Mouse (Mus musculus) hindbrain, embryonic 12.5 days (tissue): Measurements from ENCODE around the gene Gm20388. TPM values are rescaled to one million over a fixed set of nuclear protein-coding genes. Genes with fewer than 3 reads are reported as not detected.

Experiments used
- ATAC-seq: fragments of 200-750 bp; cut with Nextera tagmentation; 2 replicates; pipeline ENCODE4 v1.8.0; 2017; ENCODE audit warnings: moderate TSS enrichment; ENCODE audit not compliant: low FRiP score
- H3K27ac ChIP-seq: fragments of 300-500 bp; sonication (generic); 2 replicates; pipeline ENCODE4 v1.5.1; 2016; ENCODE audit warnings: mild to moderate bottlenecking
- H3K27me3 ChIP-seq: fragments of 300-500 bp; sonication (generic); 2 replicates; pipeline ENCODE4 v1.6.1; 2016; ENCODE audit warnings: mild to moderate bottlenecking
- H3K36me3 ChIP-seq: fragments of 300-500 bp; sonication (generic); 2 replicates; pipeline ENCODE4 v1.6.1; 2016; ENCODE audit warnings: mild to moderate bottlenecking
- H3K4me1 ChIP-seq: fragments of 300-500 bp; sonication (generic); 2 replicates; pipeline ENCODE4 v1.6.1; 2016
- H3K4me2 ChIP-seq: fragments of 300-500 bp; sonication (generic); replicated peaks from 2 replicates; pipeline ENCODE4 v1.6.1; 2016; ENCODE audit warnings: mild to moderate bottlenecking
- H3K4me3 ChIP-seq: fragments of 300-500 bp; sonication (generic); 2 replicates; pipeline ENCODE4 v1.5.1; 2016; ENCODE audit warnings: mild to moderate bottlenecking
- H3K9ac ChIP-seq: fragments of 300-500 bp; sonication (generic); 2 replicates; pipeline ENCODE4 v1.6.1; 2016; ENCODE audit warnings: mild to moderate bottlenecking, moderate library complexity
- H3K9me3 ChIP-seq: fragments of 300-500 bp; sonication (generic); replicated peaks from 2 replicates; pipeline ENCODE4 v1.6.1; 2016; ENCODE audit warnings: mild to moderate bottlenecking
- WGBS: fragments of 180-500 bp; shearing (Covaris S2); methylation state at CpG from one replicate; pipeline ENCODE4 v1.1.7; 2016; 5-methylcytosine and 5-hydroxymethylcytosine counted together
- polyA plus RNA-seq: library from polyadenylated mRNA; unstranded; fragments of >200 nt; fragmentation: Nextera tagmentation; extraction: Ambion mirVana; gene quantifications from 2 replicates; pipeline ENCODE4 v1.2.1, GENCODE M21; 2016

Gene Gm20388
- polyA plus RNA-seq, 1 experiment from 2014 or later: not detected

DNA sequence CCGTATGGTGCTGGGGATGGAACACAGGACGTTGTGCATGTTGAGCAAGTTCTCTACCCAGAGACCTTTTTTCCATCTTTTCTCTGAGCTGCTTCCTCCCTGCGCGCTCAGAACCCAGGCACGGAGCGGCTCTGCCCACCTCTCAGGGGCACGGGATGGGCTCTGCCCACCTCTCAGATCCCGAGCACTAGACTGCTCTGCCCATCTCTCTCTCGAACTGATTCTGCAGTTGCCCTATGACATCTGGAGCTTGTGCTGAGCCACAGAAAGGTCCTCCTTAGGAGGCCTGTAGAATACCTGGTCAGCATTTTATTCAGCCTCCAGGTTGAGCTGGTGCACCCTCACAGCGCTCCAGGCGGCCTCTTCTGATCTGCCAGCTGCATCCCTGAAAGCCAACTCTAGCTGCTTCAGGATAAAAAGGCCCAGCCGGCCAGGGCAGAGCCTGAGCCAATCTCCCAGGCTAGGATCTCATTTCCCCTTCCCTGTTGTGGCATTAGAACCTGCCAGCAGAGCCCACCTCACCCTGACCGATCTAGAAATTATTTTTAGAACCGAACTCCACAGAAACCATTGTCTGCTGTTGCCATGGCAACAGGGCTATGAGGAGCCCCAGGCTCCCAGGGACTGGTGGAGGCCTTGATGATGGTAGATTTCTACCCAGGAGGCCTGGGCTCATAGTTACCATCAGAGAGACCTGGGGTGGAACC lies 1777.0 kb downstream of the Gm20388 start:
- H3K9me3 ChIP-seq: no peaks in the 10 kb centered on the region
- H3K4me1 ChIP-seq: peaks cover 12% of the 10 kb centered on the region
- H3K4me3 ChIP-seq: no peak overlapping the region
- no peaks in the 10 kb centered on the region for H3K27me3 ChIP-seq
- ATAC-seq: peak; percentile 64; the same call in 1 of the 2 replicates
- H3K4me2 ChIP-seq: no peak overlapping the region
- 54% methylated on average over 14 of the region's 14 CpGs for WGBS
- H3K27ac ChIP-seq: peak overlapping the region; percentile 66
- H3K36me3 ChIP-seq: no peaks in the 10 kb centered on the region
- no peak overlapping the region for H3K9ac ChIP-seq

DNA sequence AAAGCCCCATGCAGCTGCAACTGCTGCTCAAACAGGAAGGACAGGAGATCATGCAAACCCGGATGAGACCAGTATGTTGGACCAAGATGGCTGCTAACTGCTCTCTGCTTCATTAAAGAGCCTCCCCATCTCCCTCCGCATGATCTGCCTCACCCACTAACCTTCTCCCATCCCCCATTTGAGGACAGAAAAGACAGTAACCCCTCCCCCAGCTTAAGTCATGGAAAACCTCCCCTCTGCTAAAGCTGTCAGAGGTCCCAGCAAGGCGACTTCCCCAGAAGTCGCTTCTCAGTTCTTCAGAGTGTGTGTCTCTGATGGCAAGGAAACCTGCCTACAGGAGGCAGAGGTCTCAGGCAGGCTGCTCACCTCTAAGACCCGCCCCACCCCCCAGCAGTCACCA lies 1777.9 kb downstream of the Gm20388 start:
- ATAC-seq: no peak
- 39% methylated on average over 5 of the region's 5 CpGs for WGBS
- Histone ChIP-seq H3K27me3 (no peaks in the 10 kb centered on the region), H3K27ac (peak overlapping the region; percentile 66; the same call in 1 of the 2 replicates), H3K36me3 (no peaks in the 10 kb centered on the region), H3K4me1 (peaks cover 12% of the 10 kb centered on the region), H3K9ac (no peak overlapping the region), H3K4me3 (no peak overlapping the region), H3K9me3 (no peaks in the 10 kb centered on the region), H3K4me2 (no peak overlapping the region)

DNA sequence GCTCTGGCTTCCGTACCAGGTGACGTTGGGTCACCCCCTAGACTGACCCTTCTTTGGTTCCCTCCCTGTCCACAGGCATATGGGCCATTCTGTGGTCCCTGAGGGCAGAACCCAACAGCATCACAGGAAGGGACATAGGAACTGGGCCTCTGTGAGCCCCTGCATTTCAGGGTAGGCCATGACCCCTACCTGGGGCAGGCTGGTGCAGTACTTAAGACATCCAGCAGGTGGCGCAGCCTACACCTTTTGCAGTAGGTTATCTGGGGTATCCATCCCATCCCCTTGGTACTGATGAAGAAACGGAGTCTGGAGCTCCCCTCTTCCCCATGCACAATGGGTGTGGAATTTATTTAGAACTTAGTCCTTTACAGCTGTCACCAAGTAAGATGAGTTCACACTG lies 1783.8 kb downstream of the Gm20388 start:
- H3K4me3 ChIP-seq: no peak overlapping the region
- ATAC-seq: no peak
- H3K9ac ChIP-seq: no peak overlapping the region
- peaks cover 15% of the 10 kb centered on the region for H3K4me1 ChIP-seq
- no peak overlapping the region for H3K4me2 ChIP-seq
- H3K9me3 ChIP-seq: no peaks in the 10 kb centered on the region
- H3K36me3 ChIP-seq: no peaks in the 10 kb centered on the region
- 51% methylated on average over 4 of the region's 4 CpGs for WGBS
- no peaks in the 10 kb centered on the region; the same call in 1 of the 2 replicates for H3K27me3 ChIP-seq
- no peak overlapping the region for H3K27ac ChIP-seq

DNA sequence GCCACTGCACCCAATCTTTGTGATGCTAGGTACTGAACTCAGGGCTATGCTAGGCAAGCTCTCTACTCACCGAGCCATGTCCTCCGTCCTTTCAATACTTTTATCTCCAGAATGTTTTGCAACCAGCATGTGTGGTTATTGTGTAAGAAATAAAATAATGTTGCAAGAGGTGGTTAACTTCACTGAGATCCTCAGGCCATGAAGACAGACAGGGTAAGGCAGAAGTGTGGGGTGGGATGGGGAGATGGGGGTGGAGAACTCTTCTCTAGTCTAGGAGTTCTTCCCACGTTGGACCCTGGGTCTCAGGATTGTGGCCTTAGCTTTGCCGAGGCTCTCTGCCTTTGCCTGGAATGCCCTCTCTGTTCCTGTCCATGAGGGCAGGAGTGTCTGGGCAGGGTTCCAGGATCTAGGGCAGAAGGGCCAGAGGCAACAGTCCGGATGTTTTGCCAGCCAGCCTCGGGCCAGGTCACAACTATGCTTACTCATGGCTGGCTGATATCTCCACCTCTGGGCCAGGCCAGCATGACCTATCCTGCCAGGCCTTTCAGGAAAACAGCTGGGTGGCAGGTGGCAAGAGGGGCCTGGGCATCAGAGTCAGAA lies 1785.0 kb downstream of the Gm20388 start:
- Histone ChIP-seq H3K9me3 (no peaks in the 10 kb centered on the region), H3K27me3 (no peaks in the 10 kb centered on the region; the same call in 1 of the 2 replicates), H3K9ac (no peak overlapping the region), H3K4me3 (no peak overlapping the region), H3K4me1 (peaks cover 15% of the 10 kb centered on the region), H3K4me2 (no peak overlapping the region), H3K27ac (no peak overlapping the region), H3K36me3 (no peaks in the 10 kb centered on the region)
- ATAC-seq: no peak
- WGBS: 85% methylated on average over 6 of the region's 6 CpGs

GRCm38 (mm10) chr8:121697735-121698614 lies 1787.3 kb downstream of the Gm20388 start:
- Histone ChIP-seq H3K27me3 (no peaks in the 10 kb centered on the region; the same call in 1 of the 2 replicates), H3K36me3 (no peaks in the 10 kb centered on the region), H3K4me1 (peaks cover 15% of the 10 kb centered on the region), H3K4me3 (peak overlapping the region; percentile 10; the same call in 1 of the 2 replicates), H3K27ac (peak overlapping the region; percentile 55), H3K9me3 (no peaks in the 10 kb centered on the region), H3K4me2 (peak overlapping the region; percentile 36), H3K9ac (peak overlapping the region; percentile 10; the same call in 1 of the 2 replicates)
- peak; percentile 46 for ATAC-seq
- 4% methylated on average over 17 of the region's 17 CpGs for WGBS

DNA sequence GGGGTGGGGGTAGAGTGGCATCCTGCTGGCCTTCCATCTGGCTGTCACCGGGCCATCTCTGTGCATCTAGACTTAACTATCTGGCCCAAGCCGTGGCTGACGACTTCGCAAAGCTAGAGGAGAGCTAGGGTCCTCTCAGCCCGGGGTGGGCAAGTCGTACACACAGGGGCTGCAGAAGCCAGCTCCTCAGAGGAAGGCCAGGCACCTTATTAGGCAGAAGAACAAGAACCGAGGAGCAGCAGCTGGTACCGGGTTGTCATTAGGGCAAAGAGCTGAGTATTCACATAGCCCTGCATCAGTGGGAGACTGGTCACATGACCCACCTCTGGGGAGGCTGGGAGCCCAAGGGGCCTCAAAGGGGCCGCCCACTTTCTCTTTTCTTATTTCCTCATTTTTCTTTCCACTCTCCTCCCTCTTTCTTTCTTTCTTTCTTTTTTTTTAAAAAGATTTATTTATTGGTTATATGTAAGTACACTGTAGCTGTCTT lies 1788.0 kb downstream of the Gm20388 start:
- ATAC-seq: 0 out of 2 replicates have a peak, but pooled peaks have one; percentile 24
- H3K9ac ChIP-seq: no peak overlapping the region
- H3K4me3 ChIP-seq: no peak overlapping the region
- peak overlapping the region; percentile 36 for H3K4me2 ChIP-seq
- WGBS: 9% methylated on average over 9 of the region's 9 CpGs
- H3K27ac ChIP-seq: no peak overlapping the region; the same call in 1 of the 2 replicates
- H3K4me1 ChIP-seq: peaks cover 15% of the 10 kb centered on the region
- no peaks in the 10 kb centered on the region for H3K36me3 ChIP-seq
- H3K9me3 ChIP-seq: no peaks in the 10 kb centered on the region
- no peaks in the 10 kb centered on the region; the same call in 1 of the 2 replicates for H3K27me3 ChIP-seq

DNA sequence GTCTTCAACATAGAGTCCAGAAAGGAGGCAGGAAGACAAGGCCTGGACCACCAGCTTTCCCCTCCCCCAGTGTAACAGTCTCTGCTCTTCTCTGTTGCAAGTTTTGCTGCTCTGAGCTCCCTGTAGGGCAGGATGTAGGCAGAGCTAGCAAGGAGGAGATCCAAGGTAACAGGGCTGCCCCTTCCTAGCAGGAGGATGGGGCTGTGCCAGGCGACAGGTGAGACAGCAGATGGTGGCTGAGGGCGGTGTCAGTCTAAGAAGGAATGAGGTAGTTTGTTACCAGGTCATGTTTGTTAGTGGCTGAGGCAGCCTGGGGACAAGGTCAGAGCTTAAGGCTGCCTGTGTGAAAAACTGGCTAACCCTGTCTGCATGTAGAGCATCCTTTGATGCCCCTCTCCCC lies 1789.3 kb downstream of the Gm20388 start:
- Histone ChIP-seq H3K4me2 (no peak overlapping the region), H3K4me3 (no peak overlapping the region), H3K4me1 (peaks cover 15% of the 10 kb centered on the region), H3K9ac (no peak overlapping the region), H3K27me3 (no peaks in the 10 kb centered on the region; the same call in 1 of the 2 replicates), H3K9me3 (no peaks in the 10 kb centered on the region), H3K27ac (no peak overlapping the region), H3K36me3 (no peaks in the 10 kb centered on the region)
- 97% methylated on average over 2 of the region's 2 CpGs for WGBS
- no peak for ATAC-seq

- H3K4me1 ChIP-seq: no peaks in the 10 kb centered on the region
- no peaks in the 10 kb centered on the region for H3K9me3 ChIP-seq
- H3K4me2 ChIP-seq: no peak overlapping the region
- H3K36me3 ChIP-seq: no peaks in the 10 kb centered on the region
- ATAC-seq: no peak
- H3K9ac ChIP-seq: no peak overlapping the region
- no peak overlapping the region for H3K27ac ChIP-seq
- 67% methylated on average over 3 of the region's 3 CpGs for WGBS
- no peaks in the 10 kb centered on the region for H3K27me3 ChIP-seq
- no peak overlapping the region for H3K4me3 ChIP-seq
These were observed 1794.5 kb downstream of the Gm20388 start for GRCm38 (mm10) chr8:121705174-121705573.

DNA sequence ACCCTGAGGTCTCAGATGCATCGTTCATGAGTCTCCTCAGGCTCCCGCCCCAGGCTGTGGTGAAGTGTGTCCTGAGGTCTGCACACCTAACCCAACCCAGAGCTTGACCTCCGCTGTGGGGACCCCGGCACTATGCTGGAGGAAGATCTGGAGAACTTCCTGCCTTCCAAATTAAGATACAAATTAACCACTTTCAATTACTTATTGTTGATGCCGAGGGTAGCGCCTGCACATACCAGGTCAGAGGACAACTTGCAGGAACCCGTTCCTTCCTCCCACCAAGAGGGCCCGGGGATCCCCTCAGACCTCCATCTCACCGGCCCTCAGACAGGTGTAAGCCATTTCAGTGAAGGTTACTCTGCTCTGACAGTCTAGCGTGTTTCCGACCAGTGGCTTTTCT lies 1796.3 kb downstream of the Gm20388 start:
- H3K27me3 ChIP-seq: no peaks in the 10 kb centered on the region
- ATAC-seq: no peak
- no peaks in the 10 kb centered on the region for H3K36me3 ChIP-seq
- no peak overlapping the region for H3K27ac ChIP-seq
- H3K4me1 ChIP-seq: no peaks in the 10 kb centered on the region
- 81% methylated on average over 11 of the region's 11 CpGs for WGBS
- no peak overlapping the region for H3K4me3 ChIP-seq
- H3K9ac ChIP-seq: no peak overlapping the region
- H3K9me3 ChIP-seq: no peaks in the 10 kb centered on the region
- no peak overlapping the region for H3K4me2 ChIP-seq

DNA sequence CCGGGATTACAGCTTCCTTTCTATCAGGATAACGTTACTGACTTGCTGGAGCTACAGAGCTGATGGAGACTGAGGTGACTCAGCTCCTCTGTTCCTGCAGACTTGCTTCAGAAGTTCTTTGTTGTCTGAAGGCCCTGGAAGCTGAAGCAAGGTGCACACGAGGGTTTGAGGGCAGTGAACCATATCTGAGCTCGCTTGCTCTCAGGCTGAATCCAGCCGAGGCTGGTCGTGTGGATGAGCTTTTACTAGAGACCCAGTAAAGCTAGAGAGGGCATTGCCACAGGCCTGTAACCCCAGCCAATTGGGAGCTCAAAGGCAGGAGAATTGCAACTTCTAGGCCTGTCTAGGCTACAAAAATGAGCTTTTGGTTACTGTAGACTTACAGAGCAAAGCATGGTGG lies 1797.8 kb downstream of the Gm20388 start:
- Histone ChIP-seq H3K4me2 (no peak overlapping the region), H3K27ac (no peak overlapping the region), H3K4me1 (no peaks in the 10 kb centered on the region), H3K27me3 (no peaks in the 10 kb centered on the region), H3K9ac (no peak overlapping the region), H3K4me3 (no peak overlapping the region), H3K9me3 (no peaks in the 10 kb centered on the region), H3K36me3 (no peaks in the 10 kb centered on the region)
- 52% methylated on average over 6 of the region's 6 CpGs for WGBS
- no peak for ATAC-seq

GRCm38 (mm10) chr8:121717502-121717901 lies 1806.9 kb downstream of the Gm20388 start:
- WGBS: 47% methylated on average over 14 of the region's 14 CpGs
- Histone ChIP-seq H3K27me3 (peaks cover 21% of the 10 kb centered on the region), H3K9me3 (no peaks in the 10 kb centered on the region), H3K4me1 (peaks cover 12% of the 10 kb centered on the region), H3K27ac (no peak overlapping the region), H3K9ac (peak overlapping the region; percentile 15; the same call in 1 of the 2 replicates), H3K36me3 (no peaks in the 10 kb centered on the region), H3K4me2 (peak overlapping the region; percentile 45), H3K4me3 (0 out of 2 replicates have a peak overlapping the region, but pooled peaks have one; percentile 7)
- peak; percentile 72 for ATAC-seq

DNA sequence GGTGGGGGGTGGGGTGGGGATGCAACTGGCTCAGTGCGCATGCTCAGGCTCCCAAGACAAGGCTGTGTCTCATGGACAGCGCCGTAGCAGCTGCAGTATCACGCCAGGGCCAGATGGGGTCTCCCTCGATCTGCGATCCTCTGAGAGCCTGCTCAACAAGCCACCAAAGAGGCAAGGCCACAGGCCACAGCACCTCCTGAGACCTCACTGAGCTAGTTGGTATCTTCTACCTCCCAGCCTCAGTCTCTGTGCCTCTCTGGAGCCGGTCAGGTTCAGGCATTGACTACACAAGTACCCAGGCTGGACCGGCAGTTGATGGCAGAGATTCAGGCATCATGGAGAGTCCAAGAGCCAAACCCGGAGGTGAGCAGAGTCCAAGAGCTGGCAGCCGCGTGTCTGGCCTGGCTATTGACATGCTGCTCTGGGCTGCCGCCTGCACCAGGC lies 1807.4 kb downstream of the Gm20388 start:
- no peak overlapping the region for H3K27ac ChIP-seq
- 26% methylated on average over 12 of the region's 12 CpGs for WGBS
- no peaks in the 10 kb centered on the region for H3K36me3 ChIP-seq
- H3K4me1 ChIP-seq: peaks cover 12% of the 10 kb centered on the region
- H3K27me3 ChIP-seq: peaks cover 21% of the 10 kb centered on the region
- H3K9ac ChIP-seq: no peak overlapping the region; the same call in 1 of the 2 replicates
- ATAC-seq: peak; percentile 88
- H3K4me3 ChIP-seq: 0 out of 2 replicates have a peak overlapping the region, but pooled peaks have one; percentile 7
- H3K9me3 ChIP-seq: no peaks in the 10 kb centered on the region
- H3K4me2 ChIP-seq: peak overlapping the region; percentile 45
